Mouse (Mus musculus) effector memory CD4-positive, alpha-beta T cell, adult 5 months (primary cell): ENCODE data around the gene Krt87. TPM values are rescaled to one million over a fixed set of nuclear protein-coding genes. Genes with fewer than 3 reads are reported as not detected.

Experiments used
- polyA plus RNA-seq: library from polyadenylated mRNA; unstranded; fragments of 100-300 nt; shearing (Covaris generic); gene quantifications from one replicate; pipeline ENCODE4 v1.2.1, GENCODE M21; 2017

The Krt87 gene
- polyA plus RNA-seq = not detected

GRCm38 (mm10) chr15:101438555-101438954, at the start of gene Krt87:
Gene Krt87, minus strand, starts transcription at chr15:101438804.

GRCm38 (mm10) chr15:101472952-101473528, 34.4 kb upstream of the Krt87 start, which contains the start of gene Krt86:
Gene Krt86, plus strand, starts transcription at chr15:101473478.

DNA sequence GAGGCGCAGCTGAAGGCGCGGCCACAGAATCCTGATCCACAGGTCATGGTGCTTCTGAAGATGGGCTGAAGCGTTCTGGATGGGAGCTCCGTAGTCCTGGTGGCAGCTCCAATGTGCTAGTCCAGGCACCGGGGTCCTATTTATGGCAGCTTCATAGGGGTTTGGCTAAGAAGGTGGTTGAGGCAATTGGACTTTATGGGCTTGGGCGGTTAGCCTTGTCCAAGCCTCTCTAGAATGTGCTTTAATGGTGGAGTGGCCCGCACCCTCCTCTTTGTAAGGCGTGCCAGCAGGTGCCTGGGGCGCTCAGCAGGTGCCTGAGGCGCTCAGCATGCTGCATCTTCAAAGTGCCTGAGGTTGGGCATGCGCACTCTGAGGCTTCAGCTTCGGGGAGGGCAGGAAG, 25.0 kb upstream of the Krt87 start, which contains the start of gene Krt81:
Krt81 (minus strand) TSS at position 101 of the 400 bp plus-strand sequence.

DNA sequence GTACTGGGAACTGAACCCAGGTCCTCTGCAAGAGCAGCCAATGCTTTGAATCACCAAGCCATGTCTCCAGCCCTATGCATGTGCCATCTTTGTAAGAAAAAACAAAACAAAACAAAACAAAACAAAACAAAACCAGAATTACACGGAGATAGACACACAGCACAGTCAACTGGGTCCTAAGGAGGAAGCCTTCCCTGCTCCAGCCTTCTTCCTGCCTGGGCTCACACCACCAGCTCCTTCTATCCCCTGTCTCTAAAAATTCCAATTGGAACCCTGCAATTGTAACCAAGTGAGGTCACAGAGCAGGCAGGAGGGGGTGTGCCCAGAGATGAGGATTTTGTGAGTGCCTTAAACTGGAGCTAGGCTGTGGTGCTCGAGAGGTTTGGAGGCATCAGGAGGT, 8.8 kb upstream of the Krt87 start, which contains the start of gene Krt88:
Krt88 (plus strand) TSS at position 301 of the 400 bp plus-strand sequence.

GRCm38 (mm10) chr15:101410775-101411174, 27.8 kb downstream of the Krt87 start, which contains the start of gene Krt7:
Gene Krt7, plus strand, starts transcription at chr15:101411043.

Other genes with a start within 250 kb of the Krt87 start
- 32.0 TPM for gene Grasp, start 214.6 kb downstream of the Krt87 start, polyA plus RNA-seq
- gene Nr4a1, start 184.5 kb downstream of the Krt87 start, polyA plus RNA-seq = 2,634 TPM
- gene Atg101, start 154.5 kb downstream of the Krt87 start, polyA plus RNA-seq = 90.7 TPM
- not detected for gene 6030408B16Rik, start 145.6 kb downstream of the Krt87 start, polyA plus RNA-seq
- not detected for gene Krt80, start 68.6 kb downstream of the Krt87 start, polyA plus RNA-seq
- gene Krt7, start 27.8 kb downstream of the Krt87 start, polyA plus RNA-seq = not detected
- gene Krt88, start 8.9 kb upstream of the Krt87 start, polyA plus RNA-seq = not detected
- not detected for gene Krt81, start 24.9 kb upstream of the Krt87 start, polyA plus RNA-seq
- not detected for gene Krt86, start 34.7 kb upstream of the Krt87 start, polyA plus RNA-seq
- 17.0 TPM for gene Krt83, start 52.7 kb upstream of the Krt87 start, polyA plus RNA-seq
- gene Gm49425, start 78.5 kb upstream of the Krt87 start, polyA plus RNA-seq = not detected
- not detected for gene Krt84, start 94.0 kb upstream of the Krt87 start, polyA plus RNA-seq
- not detected for gene Krt82, start 111.9 kb upstream of the Krt87 start, polyA plus RNA-seq
- not detected for gene Krt90, start 124.1 kb upstream of the Krt87 start, polyA plus RNA-seq
- gene Krt75, start 135.1 kb upstream of the Krt87 start, polyA plus RNA-seq = 0.19 TPM
- not detected for gene Gm5414, start 189.4 kb upstream of the Krt87 start, polyA plus RNA-seq
- gene Gm5478, start 208.6 kb upstream of the Krt87 start, polyA plus RNA-seq = not detected
- not detected for gene Krt6b, start 241.5 kb upstream of the Krt87 start, polyA plus RNA-seq